Mouse (Mus musculus) spleen, postnatal 14 days (tissue): ENCODE data around the gene Gnl2.

Experiments used
- DNase-seq, 2 experiments: peaks; one replicate each; pipeline ENCODE4 v3.0.0; 2021 to 2022; ENCODE audit warnings: low spot score in 2 of 2

Gene Gnl2

DNA sequence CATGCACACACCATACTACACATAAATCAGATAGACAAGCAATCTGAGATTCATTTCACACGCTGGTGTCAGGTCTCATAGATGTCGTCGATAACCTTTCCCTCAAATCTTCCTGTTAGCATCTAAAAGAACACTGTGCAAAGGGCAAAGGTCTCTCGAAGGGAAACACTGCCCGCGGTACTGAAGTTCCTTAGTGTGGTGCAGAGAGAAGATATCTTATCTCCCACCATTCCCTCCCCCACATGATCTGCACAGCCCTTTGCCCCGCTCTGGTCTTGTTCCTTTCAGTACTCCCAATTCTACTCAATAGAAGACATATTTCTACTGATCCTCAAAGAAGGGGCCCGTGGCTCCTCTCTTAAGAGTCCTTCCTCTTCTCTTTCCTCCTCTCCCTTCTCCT is 13.4 kb upstream of the Gnl2 start:
- DNase-seq = no peak

GRCm38 (mm10) chr4:125004886-125005285 is 11.5 kb upstream of the Gnl2 start:
- no peak for DNase-seq

GRCm38 (mm10) chr4:125007460-125007859 is 8.9 kb upstream of the Gnl2 start:
- no peak for DNase-seq

GRCm38 (mm10) chr4:125008220-125008619 is 8.2 kb upstream of the Gnl2 start:
- no peak for DNase-seq

GRCm38 (mm10) chr4:125008712-125009111 is 7.7 kb upstream of the Gnl2 start:
- no peak for DNase-seq

GRCm38 (mm10) chr4:125017431-125017830 is 1.0 kb downstream of the Gnl2 start:
- no peak for DNase-seq

DNA sequence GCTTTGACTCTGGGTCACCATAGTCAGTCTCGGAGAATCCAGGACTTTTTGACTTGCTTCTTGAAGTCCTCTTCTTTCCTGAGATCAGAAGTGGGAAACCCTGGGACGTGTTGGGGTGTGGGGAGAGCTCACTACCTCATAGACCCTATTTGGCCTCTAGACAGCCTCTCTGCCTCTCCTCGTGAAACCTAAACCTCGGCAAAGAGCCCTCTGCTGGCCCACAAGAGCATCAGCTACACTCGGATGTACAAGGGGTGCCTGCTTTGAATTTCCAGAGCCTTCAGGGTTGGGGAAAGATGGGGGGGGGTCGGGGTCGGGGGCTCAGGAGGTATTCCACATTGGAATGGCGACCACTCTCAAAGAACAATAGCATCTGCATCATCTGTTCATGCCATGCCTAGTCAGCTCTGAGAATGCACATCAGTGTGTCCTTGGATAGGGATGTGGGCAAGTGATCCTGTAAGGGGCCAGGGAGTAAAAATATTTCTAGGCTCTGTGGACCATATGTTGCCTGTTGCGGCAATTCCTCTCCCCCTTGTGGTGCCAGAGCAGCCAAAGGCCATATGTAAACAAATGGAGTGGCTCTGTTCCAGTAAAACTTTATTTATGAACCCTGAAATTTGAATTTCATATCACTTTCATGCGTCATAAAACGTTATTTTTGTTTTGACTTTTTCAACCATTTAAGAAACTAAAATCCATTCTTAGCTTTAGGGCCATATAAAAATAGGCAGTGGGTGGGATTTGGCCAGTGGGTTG is 4.6 kb downstream of the Gnl2 start:
- DNase-seq = no peak

DNA sequence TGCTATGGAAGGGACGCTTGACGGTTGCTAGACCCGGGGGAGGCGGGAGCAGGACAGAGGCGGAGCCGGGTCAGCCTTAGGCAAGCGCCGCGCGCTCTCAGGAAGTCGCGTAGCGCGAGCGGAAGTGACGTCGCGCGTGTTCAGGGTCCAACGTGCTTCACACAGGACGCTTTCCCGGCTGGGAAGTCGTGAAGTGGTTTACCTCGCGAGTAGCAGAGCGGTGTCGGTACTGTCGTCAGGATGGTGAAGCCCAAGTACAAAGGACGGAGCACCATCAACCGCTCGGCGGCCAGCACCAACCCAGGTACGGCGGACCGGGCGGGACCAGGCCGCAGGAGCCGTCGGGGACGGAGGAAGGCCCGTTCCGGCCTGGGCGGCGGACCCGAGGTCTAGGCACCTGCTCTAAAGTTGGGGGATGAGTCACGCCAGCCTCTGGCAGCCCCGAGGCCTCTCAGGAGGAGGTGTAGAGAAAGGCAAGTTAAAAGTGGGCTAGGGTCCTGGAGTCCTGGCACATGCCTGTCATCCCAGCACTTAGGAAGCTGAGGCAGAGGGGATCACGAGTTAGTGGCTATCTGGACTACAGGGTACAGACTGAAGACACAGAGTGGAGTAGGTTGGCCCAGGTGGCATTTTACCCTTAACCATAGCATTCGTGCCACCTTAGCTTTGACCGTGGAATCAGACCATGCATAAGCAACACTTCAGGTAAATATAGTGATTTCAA is 13.7 kb downstream of the Gnl2 start:
- peak; percentile 78 to 88 for DNase-seq

DNA sequence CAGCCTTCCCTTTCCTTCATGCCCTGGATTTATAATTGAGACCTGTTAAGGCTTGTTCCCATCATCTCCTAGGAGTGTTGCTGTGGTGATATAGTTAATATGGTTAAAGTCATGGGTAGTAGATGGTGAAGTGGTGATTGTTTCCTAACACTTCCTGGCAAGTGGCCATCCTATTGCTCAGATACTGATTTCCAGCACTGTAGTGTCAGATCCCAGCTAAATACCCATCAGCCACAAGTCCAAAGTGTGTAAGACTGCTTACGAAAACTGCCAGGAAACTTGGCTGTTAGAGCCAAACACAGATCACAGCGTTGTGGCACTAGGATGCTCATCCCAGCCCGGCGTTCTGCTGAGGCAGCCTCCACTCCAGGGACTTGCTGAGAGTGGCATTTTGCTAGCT is 18.0 kb downstream of the Gnl2 start:
- DNase-seq = no peak

- no peak for DNase-seq
Observed at GRCm38 (mm10) chr4:125044454-125044853, 28.1 kb downstream of the Gnl2 start.

DNA sequence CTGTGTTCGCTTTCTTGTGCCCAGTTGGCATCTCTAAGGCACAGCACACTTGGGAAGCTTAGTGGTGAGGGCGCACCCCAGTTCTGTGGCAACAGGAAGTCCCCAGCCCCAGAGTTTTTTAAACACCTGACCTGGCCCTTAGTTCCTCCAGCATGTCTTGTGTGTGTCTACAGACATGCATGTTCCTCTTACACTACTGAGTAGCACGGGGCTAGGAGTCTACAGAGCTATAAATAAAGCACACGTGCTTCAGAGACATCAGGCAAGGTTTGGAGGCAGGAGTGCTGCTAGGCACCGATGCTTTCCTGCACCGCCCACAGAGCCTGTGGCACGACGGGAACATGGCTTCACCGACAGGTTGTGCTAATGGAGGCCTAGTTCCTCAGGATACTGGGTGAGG is 39.0 kb downstream of the Gnl2 start:
- DNase-seq = no peak

DNA sequence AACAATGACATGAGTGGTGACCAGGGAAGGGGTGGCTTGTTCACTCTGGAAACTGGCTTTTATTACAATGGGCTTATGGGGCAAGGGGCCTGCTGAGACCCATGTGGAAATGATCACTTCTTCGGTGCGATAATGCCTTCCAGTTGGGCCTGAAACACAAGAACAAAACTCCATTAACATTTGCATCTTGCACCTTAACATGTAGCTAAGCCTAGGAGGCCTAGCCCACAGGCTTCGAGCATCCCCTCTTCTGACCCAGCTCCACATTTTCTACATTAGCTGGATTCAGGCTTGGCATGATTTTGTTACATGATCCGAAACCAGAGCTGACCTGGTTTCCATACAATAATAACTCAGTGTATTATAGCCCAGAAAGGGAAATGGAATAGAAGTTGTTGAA is 40.1 kb downstream of the Gnl2 start:
- no peak for DNase-seq

DNA sequence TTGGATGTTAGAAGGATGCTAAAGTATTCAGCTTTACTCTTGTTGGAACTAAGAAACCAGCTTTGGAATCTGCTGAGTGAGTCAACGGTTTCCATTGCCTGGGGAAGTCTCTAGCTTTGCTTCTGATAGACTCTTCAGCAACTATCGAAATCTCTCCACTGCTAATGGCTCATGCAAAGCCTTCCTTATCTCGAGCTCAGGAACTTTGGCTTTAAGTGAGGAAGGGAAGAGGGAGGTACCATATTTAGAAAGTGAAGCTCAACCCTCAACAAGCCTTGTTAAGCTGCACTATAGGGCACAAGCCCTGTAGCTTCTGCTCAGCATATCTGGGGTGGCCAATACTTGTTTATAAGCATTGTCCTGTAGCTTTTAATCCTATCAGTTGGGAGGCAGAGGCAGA is 40.9 kb downstream of the Gnl2 start:
- no peak for DNase-seq

- DNase-seq = no peak
Observed at GRCm38 (mm10) chr4:125058033-125058432, 41.6 kb downstream of the Gnl2 start.

- DNase-seq = peak in 1 of 2 experiments; percentile 28
Observed at GRCm38 (mm10) chr4:125059025-125059424, 42.6 kb downstream of the Gnl2 start.

DNA sequence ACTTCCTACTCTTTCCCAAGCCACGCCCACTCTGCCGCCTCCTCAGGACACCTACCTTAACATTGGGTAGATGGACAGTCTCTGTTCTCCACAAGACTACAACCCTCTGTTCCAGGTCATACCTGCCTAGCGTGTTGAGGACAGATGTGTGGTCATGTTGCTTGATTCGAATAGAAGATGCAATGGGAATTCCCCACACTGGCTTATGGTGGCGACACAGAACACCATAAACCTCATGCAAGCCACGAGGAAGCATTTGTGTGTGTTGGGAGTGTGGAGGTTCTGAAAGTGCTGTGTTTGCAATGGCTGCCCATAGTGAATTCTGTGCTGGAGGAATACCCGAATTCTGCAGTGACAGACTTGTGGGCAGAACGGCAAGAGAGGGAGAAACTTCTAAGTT is 47.4 kb downstream of the Gnl2 start:
- no peak for DNase-seq

- DNase-seq = peak in 1 of 2 experiments; percentile 43
Observed at GRCm38 (mm10) chr4:125065517-125066307, 49.3 kb downstream of the Gnl2 start, which contains the start of gene Dnali1. Dnali1 (minus strand) TSS chr4:125065703.

GRCm38 (mm10) chr4:125066490-125067370 is 50.3 kb downstream of the Gnl2 start, which contains the start of gene Snip1:
Snip1 (plus strand) TSS chr4:125066672.
- DNase-seq = peak; percentile 85 to 90

GRCm38 (mm10) chr4:125077700-125078099 is 61.3 kb downstream of the Gnl2 start:
- DNase-seq = no peak

GRCm38 (mm10) chr4:125078698-125079097 is 62.3 kb downstream of the Gnl2 start:
- DNase-seq = no peak
